Mouse (Mus musculus): Measurements from ENCODE around the gene Atp6v1c2. TPM values are rescaled to one million over a fixed set of nuclear protein-coding genes. Genes with fewer than 3 reads are reported as not detected.
A peak's percentile ranks its signal among the peaks of the same experiment; 100 is the strongest.

Atp6v1c2 gene
- total RNA-seq, 2 experiments from 2014 or later = 4.4 to 4.6 TPM

DNA sequence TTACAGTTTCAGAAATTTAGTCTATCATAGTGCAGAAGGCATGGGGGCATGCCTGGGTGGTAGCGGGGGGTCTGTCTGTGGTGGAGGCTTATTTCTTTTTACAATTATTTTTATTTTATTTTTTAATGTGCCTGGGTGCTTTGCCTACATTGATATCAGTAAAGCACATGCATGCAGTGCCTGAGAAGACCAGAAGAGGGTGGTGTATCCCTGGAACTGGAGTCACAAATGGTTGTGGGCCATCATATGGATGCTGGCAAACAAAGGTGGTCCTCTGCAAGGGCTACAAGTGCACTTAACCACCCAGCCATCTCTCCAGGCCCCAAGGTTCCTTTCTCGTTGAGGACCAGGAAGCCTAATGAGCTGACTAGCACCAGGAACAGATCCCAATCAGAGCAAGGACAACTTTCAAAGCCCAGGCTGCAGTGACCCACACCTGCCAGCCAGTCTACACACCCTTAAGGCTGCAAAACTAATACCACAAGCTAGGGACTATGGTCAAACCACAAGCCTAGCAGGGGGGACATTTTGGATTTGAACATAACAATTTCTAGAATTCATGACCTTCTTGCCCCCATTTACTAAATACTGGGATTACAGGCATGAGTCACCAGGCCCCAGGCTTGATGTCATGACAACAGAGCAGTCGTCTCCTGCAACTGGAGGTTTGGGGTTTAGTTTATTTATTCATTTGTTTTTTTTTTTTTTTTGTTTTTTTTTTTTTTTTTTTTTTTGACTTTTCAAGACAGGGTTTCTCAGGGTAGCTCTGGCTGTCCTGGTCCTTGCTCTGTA, 10.2 kb upstream of the Atp6v1c2 start:
- no peak for DNase-seq (ENCODE audit: low spot score in 2 of 2)
- intact Hi-C loops (cut with DNase I) = no loop called here

DNA sequence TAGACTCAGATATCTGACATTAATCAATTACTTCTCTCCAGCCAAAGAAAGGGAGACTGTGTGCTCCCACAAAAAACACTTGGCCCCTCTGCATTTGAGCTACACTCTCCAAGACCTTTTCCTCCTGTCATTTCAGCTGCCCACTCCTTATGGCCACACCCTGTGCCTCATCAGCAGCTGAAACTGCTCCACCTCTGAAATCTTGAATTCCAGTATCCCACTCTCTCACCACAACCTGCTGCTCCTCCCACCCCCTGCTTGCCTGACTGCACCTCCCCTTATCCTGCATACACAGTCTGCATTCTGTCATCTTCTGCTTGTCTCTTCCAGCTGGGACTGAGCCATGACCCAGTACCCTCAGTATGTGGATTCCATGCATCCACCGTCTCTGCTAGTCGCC, 9.2 kb upstream of the Atp6v1c2 start:
- DNase-seq (ENCODE audit: low spot score in 2 of 2) = no peak
- intact Hi-C loops (cut with DNase I) = no loop called here

- intact Hi-C loops (cut with DNase I) = no loop called here
- no peak for DNase-seq (ENCODE audit: low spot score in 2 of 2)
Observed at GRCm38 (mm10) chr12:17333459-17333858, 4.3 kb upstream of the Atp6v1c2 start.

DNA sequence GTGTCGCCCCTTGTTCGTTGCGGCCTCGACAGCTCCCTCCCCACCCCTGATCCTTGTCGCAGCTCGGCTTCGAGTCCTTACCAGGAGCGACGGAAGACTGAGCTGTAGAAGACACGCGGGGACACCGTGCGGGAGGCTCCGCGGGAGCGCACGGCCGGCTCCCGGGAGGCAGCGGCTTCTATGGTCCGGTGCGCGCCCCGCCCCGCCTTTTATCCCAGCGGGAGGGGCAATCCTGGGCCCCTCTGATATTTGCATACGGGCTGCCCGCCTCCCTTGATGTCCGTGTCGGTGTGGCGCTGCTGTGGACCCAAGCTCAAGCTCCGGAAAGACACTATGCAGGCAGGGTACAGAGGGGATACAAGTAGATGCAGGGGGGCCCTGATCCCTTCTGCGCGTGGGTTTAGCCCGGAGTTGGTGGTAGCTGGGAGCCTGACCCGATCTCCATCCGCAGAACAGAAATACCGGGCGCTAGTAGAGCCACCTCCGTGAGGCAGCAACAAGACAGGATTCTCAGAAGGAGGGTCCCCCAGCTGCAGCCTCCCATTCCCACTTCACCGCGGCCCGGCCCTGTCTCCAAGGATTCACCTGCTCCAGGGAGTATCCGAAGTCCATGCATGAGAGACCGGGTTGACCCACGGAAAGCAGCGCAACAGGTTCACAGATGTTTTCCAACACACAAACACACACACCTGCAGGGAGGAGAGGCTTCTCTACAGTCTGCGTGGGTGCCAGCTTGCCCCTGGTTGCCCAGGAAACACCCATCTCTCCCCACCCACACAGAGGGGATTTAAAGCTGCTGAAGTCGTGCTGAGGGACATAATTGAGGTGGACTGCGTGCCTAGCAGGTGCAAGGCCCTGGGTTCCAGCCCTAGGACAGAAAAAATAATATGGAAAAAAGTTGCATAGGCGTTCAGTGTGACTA, 4.3 kb downstream of the Atp6v1c2 start:
- intact Hi-C loops (cut with DNase I) = no loop called here
- DNase-seq (ENCODE audit: low spot score in 2 of 2) = peak; percentile 15 to 28

GRCm38 (mm10) chr12:17318453-17318852, 10.7 kb downstream of the Atp6v1c2 start:
- intact Hi-C loops (cut with DNase I) = no loop called here
- DNase-seq (ENCODE audit: low spot score in 2 of 2) = no peak

DNA sequence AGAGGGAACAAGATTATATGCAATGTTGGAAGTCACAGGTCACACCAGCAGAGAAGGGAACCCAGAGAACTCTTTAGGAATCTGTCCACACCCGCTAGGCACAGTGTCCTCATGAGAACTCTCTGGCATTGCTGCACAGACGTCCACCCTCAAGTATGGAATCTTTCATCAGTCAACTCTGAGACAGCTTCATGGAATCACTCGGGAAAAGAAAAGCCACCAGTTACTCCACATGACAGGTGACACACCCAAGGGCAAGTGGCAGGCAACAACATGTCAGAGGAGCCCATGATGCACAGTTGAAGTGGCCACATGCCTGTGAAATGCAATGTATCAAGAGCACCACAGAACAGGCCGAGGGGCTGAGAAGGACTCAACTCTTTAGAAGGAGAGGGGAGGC, 11.2 kb downstream of the Atp6v1c2 start:
- intact Hi-C loops (cut with DNase I) = no loop called here
- no peak for DNase-seq (ENCODE audit: low spot score in 2 of 2)

- intact Hi-C loops (cut with DNase I) = no loop called here
- DNase-seq (ENCODE audit: low spot score in 2 of 2) = no peak
Observed at GRCm38 (mm10) chr12:17316096-17316495, 13.1 kb downstream of the Atp6v1c2 start.

GRCm38 (mm10) chr12:17310852-17311839, 18.0 kb downstream of the Atp6v1c2 start:
- DNase-seq (ENCODE audit: low spot score in 2 of 2) = no peak
- intact Hi-C loops (cut with DNase I) = no loop called here

GRCm38 (mm10) chr12:17308246-17308645, 20.9 kb downstream of the Atp6v1c2 start:
- intact Hi-C loops (cut with DNase I) = no loop called here
- DNase-seq (ENCODE audit: low spot score in 2 of 2) = no peak

GRCm38 (mm10) chr12:17305445-17305844, 23.7 kb downstream of the Atp6v1c2 start:
- intact Hi-C loops (cut with DNase I) = no loop called here
- DNase-seq (ENCODE audit: low spot score in 2 of 2) = no peak

- DNase-seq (ENCODE audit: low spot score in 2 of 2) = no peak
- intact Hi-C loops (cut with DNase I) = no loop called here
Observed at GRCm38 (mm10) chr12:17299902-17300301, 29.3 kb downstream of the Atp6v1c2 start.

DNA sequence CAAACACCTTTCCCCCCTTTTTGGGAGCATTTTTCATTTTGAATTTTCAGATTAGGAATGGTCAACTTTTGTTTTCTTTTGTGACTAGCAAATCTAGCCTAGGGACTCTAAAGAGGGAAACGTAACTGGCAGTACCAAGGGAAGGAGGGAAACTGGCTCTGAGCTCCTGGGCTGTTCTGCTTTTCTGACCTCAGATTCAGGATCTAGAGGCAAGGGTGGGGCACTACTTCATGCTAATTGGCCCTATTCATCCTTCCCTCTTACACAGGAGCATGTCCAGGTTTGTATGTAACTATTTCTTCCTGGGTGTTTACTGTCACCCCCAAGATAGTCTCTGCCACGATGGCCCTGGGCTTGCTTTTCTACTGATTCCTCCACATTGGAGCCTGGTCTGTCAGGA, 32.3 kb downstream of the Atp6v1c2 start:
- DNase-seq (ENCODE audit: low spot score in 2 of 2) = no peak
- intact Hi-C loops (cut with DNase I) = no loop called here

DNA sequence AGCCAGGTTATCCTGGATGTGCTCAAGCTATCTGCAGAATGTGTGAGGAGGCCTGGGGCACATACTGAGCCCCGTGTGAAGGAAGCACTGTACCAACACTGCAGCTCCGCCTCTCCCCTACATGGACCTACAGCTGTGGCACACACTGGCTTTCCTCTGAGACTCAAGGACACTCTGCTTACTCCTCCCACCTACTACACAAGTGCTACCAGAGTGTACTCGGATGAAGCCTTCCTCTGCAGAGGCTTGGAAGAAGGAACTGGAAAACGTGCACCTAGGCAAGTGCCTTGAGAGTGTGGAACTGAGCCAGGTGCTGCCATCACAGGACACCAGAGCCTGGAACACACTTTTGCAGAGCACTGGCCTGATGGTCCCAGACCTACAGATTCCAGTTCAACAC, 38.6 kb downstream of the Atp6v1c2 start:
- intact Hi-C loops (cut with DNase I) = no loop called here
- DNase-seq (ENCODE audit: low spot score in 2 of 2) = no peak

- DNase-seq (ENCODE audit: low spot score in 2 of 2) = no peak
- intact Hi-C loops (cut with DNase I) = no loop called here
Observed at GRCm38 (mm10) chr12:17289913-17290312, 39.2 kb downstream of the Atp6v1c2 start.

GRCm38 (mm10) chr12:17289060-17289459, 40.1 kb downstream of the Atp6v1c2 start:
- no peak for DNase-seq (ENCODE audit: low spot score in 2 of 2)
- intact Hi-C loops (cut with DNase I) = no loop called here

DNA sequence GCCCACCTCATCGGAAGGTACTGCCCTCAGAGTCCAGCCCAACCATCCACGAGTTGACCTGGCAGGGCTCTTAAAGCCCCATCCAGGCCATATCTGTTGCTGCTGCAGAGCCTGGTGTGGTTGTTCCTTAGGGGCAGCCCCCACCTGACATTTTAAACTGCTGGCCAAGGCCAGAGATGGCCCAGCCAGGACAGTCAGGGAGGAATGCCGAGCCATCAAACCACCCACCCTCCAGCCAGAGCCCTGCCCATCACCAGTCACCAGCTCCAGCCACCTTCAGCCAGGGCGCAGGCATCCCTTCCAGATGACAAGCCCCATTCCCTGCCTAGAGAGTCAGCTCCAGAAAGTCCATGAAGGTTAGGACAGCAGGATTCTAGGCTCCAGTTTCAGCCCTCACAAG, 40.7 kb downstream of the Atp6v1c2 start:
- no peak for DNase-seq (ENCODE audit: low spot score in 2 of 2)
- intact Hi-C loops (cut with DNase I) = no loop called here

- intact Hi-C loops (cut with DNase I) = no loop called here
- no peak for DNase-seq (ENCODE audit: low spot score in 2 of 2)
Observed at GRCm38 (mm10) chr12:17273841-17274240, 55.3 kb downstream of the Atp6v1c2 start.

DNA sequence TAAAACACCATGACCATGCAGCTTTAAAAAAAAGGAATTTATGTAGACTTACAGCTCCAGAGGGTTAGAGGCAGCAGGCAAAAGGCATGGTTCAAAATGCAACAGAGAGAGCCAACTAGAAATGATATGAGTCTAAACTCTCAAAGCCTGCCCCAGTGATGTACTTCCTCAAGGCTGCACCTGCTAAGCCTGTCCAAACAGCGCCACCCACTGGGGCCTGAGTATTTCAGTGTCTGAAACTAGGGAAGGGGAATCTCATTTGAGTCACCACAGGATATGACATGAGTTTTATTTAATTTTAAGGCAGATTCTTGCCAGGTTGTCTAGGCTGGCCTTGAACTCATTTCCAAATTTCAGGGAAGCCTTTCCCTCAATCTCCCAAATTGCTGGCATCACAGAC, 57.9 kb downstream of the Atp6v1c2 start:
- DNase-seq (ENCODE audit: low spot score in 2 of 2) = peak; percentile 45 to 48
- intact Hi-C loops (cut with DNase I) = no loop called here

DNA sequence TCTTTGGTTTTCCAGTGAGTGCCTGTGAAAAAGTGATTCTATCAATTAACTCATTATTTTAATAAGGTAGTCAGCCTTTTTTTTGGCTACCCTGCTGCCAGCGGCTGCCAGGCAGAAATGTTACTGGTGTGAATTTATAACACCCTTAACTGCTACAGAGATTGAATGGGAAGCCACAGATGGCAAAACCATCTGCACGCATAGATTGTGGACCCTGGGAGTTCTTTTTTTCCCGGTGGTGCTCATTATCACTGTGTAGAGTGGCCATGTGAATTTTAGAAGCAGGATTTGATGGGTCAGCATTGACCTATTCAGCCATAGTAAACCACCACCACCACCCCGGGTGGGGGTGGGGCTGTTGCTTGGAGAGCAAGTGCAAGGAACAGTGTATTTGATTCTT, 61.8 kb downstream of the Atp6v1c2 start:
- peak; percentile 35 to 67 for DNase-seq (ENCODE audit: low spot score in 2 of 2)
- intact Hi-C loops (cut with DNase I) = no loop called here

DNA sequence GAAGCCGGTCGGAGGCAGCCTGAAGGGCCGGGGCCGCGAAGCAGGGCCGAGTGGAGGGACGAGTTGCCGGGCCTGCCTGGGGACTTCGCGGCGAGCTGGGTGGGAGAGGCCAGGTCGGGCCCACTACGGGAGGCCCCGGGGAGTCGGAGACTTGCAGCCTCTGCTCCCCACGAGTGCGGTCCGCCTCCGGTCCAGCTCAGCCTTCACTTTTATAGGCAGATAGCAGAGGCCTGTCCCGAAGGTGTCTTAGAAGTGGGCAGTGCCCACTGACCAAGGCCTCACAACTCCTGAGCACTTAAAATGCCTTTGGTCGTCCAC, 62.5 kb downstream of the Atp6v1c2 start:
- intact Hi-C loops (cut with DNase I) = no loop called here
- peak in 1 of 2 experiments; percentile 24 for DNase-seq (ENCODE audit: low spot score in 2 of 2)

Measured in left cerebral cortex, postnatal 25 days (tissue).